Mouse (Mus musculus) CD4-positive helper T cell, adult 2 months (primary cell): ENCODE results near the gene Olfr1338.
"Not testable (repeated sequence)": the region's sequence is repeated elsewhere in the genome, so short reads cannot be mapped to it uniquely, and the experiment has no call there.

Source experiments
- DNase-seq: peaks from one replicate; pipeline ENCODE4 v3.0.0-alpha.2; 2012; ENCODE audit warnings: low read depth, missing footprints, low spot score

The Olfr1338 gene

DNA sequence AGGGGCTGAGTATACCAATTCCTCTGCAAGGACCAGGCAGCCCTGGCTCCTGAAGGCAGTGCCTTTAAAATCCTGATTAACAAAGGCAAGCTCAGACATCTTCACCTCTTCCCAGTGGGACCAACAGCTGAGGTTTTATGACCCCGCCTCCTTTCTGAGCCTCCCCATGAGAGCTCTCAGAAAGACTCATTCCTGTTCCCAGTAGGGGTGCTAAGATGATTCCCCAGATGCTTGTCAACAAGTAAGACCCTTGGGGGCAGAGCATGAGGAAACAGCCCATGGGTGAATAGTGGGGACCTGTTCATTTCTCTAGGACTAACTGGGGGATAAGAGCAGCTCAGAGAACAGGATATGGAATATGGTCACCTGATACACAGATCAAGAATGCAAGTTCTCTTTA, at the start of gene Olfr1338:
Olfr1338 (minus strand) TSS at position 101 of the 400 bp plus-strand sequence.
- DNase-seq, result no peak

DNA sequence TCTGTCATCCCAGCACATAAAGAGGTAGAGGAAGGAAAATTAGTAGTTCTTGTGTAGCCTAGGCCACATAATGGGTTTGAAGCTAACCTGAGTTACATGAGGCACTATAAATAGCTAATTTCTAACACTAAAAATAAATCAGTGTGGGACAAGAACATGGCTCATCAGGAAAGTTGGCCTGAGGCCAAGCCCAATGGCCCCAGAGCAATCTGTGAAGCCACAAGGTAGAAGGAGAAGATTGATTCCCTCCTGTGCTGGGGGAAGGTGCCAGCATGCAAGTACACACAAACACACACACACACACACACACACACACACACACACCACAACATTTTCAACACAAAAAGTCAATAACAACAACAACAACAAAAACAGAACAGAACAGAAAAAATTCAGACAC, 34.3 kb upstream of the Olfr1338 start:
- not testable (repeated sequence) for DNase-seq

DNA sequence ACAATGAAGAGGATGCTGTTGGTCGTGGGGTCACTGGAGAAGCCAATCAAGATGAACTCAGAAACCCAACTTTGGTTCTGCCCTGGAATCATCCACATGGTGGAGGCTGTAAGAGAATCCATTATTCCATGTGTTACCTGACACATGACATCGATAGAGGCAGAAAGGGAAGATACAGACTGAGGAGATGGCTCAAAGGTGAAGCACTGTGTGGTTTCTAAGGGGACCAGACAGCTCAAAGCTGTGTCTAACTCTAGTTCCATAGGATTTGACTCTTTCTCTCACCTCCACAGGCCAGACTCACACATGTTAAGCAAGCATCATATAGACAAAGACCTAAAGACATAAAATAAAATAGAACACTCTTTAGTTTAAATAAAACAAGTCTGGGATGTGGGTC, 23.9 kb upstream of the Olfr1338 start, which contains the start of gene Olfr1337:
Olfr1337 (minus strand) TSS at position 101 of the 400 bp plus-strand sequence.
- DNase-seq, result no peak

DNA sequence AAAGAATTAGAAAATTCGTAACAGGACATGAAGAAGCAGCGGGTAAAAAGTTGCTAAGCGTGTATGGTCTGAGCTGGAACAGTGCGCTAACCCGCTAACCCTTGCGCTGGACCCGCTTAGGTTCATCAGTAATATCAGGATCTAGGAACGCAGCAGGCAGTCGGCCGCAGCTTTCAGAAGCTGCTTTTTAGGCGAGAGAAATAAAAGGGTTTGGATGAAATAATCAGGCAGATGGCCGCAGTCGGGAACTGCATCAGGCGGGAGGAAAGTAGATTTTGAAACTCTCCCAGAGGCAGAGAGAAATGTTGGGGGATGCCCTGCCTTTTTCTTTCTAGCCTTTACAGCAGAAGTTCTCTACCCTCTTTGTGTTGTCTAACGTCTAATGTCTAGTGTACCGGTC, 16.7 kb downstream of the Olfr1338 start:
- no peak for DNase-seq

DNA sequence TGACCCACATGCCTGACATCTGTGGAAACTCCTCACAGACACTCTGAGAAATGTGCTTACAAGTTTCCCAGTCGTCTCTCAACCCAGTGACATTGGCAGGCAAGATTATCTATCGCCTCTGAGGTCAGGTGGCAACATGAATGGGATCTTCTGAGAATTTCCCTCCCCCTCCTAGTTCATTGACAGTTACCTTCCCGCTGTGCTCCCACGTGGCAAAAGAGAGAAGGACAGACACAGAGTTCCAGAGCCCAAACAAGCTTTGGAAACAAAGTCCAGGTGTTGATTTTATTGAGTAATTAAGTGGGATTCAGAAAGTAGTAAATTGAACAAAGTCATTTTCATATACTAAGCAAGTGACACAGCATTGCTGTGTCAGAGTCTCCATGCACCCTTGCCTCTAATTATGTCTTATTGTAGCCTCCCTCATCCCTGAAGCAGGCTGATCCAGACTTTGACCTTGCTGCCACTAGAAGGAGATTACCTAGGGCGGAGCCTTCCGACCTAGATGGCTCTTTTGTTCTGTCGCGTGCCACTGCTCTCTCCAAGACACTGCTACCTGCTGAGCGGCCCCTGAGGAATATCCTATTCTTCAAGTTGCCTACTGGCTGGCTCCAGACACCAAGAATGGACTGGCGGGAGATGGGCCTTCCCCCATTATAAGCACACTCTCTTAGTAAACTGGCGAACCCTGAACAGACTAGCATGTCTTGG, 17.4 kb downstream of the Olfr1338 start:
- DNase-seq, result no peak

DNA sequence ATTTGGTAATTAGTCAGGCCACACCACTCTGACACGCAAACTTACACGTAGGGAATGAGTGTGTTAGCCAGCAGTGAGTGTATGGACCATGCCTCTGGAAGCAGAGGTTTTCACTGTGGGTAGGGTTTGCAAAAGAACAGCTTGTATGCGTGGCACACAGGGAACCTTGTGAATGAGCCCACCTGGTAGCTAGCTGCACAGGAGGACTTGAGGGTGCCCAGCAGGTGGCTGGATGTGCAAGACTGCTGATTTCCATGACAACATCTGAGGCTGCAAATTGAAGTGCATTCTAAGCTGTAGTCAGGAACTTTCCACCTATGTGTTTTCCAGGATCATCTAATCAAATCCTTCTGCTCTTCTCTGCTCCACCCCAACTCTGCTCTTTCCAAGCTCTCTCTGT, 19.0 kb downstream of the Olfr1338 start:
- no peak for DNase-seq

DNA sequence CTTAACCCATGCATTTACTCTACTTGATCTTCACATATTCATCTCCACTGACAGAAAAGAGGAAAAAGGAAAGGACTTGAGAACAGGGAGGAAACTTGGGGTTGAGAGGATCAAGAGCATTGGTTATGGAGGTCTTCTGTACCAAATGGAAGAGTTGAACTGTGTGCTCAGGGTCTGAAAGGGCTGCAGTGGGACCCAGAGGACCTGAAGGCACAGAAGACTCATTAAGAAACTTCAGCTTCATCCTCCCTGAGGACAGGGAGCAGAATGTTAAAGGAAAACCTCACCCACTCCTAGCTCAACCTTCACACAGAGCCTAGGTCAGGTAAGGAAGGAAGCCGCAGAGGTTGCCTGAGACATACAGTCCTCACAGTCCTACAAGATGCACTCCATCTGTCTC, 26.7 kb downstream of the Olfr1338 start, which contains the start of gene Olfr1339:
Olfr1339 (plus strand) TSS at position 301 of the 400 bp plus-strand sequence.
- no peak for DNase-seq

DNA sequence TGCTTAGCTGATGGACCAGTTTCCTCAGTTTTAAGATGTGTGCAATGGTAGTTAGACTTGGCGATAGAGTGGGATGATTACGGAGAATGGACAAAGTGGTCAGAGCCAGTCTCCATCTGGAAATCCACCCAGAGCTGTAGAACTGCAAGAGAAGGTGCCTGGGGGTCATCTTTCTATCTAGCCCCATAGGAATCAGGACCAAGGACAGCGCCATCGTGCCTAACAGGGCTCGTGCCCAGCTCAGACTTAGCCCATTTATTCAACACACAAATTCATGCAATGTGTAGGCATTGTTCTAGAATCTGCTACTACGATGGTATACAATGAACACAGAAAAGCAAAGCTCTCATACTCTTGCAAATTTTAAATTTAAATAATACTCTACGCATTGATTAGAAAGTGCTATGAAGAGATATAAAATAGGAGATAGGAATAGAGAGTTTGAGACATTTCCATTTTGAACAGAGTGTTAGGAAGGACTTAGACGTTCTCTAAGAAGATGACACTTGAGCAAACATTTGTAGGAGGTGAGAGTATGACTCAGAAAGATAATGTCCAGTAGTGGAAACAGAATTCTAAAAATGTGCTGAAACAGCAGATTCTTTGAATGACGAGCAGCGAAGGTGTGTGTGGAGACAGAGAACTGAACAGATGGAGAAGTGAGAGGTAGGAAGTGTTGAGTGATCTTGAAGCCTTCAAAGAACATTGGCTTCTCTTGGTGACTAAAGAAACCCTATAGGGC, 36.6 kb downstream of the Olfr1338 start:
- no peak for DNase-seq

DNA sequence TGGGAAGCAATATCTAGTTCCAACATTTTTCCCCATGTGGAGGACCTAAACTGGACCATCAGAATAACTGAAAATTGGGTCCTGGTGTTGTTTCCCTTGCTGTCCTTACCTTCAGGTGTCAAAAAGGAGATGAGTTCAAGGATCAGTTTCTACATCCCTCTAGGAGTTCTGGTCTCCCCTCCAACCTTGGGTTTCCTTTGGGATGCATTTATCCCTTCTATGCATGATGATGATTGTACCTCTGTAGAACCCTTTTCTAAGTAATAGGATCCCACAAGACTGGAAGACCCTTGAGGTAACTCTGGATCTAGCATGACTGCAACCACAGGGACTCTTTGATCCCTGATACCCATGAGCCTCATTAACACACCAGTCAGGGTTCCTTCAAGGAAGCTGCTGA, 38.7 kb downstream of the Olfr1338 start, which contains the start of gene Olfr1340:
Olfr1340 (plus strand) TSS at position 301 of the 400 bp plus-strand sequence.
- no peak for DNase-seq

DNA sequence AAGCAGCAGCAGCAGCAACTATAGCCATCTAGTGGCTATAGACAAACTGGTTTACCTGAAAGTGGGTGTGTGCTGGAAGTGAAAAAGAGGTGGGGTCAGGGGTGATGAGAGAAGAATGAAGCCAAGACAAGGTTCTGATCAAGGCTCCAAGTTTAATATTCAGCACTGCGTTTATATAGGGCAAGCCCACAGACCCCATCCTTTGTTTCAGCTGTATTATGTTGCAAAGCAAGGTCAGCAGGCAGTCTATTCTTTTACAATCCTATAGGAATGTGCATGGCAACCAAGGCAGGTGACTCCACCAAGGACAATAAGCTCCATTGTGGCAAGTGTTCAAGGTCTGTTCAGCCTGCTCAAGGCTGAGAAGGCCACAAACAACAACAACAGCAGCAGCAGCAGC, 46.9 kb downstream of the Olfr1338 start:
- DNase-seq, result no peak

DNA sequence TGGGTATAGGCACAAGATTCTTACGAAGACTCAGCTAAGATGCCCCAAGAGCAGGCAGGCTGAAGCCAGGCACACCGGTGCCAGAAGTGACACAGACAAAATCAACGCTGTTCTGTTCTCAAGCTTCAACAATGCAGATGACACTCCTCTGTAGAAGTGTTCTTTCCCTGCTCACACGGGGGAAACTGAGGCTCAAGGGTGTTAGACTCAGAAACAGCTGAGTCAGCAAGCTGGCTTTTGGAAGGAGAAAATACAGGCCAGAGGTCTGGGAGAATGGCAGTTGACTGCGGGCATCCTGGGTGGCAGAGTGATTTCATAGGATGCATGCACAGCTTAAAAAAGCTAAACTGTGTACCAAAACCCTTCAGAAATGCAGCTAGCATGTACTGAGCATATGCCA, 50.5 kb downstream of the Olfr1338 start:
- no peak for DNase-seq

DNA sequence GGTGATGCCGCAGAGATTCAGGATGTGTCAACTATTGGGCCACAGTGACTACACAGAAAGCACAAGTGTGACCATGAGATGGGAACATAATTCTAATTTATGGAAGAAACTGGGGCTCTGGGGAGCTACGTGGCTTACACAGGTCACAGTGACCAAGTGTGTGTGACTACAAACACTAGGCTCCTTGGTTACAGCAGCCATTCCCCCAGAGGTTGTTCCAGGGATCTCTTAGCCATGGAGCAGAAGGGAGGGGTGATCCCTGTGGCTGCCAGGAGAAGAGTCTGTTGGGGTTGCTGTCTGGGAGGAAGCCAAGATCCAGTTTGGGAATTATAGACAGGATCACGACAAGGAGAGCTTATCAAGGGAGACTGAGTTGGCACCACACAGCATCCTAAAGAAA, 55.3 kb downstream of the Olfr1338 start, which contains the start of gene Olfr1341:
Olfr1341 (plus strand) TSS at position 301 of the 400 bp plus-strand sequence.
- no peak for DNase-seq
